Mouse (Mus musculus): ENCODE data around the gene Shank3. TPM values are rescaled to one million over a fixed set of nuclear protein-coding genes. Genes with fewer than 3 reads are reported as not detected.

The Shank3 gene
- total and polyA plus RNA-seq, 2 experiments from 2014 or later, result 12.6 to 63.2 TPM

DNA sequence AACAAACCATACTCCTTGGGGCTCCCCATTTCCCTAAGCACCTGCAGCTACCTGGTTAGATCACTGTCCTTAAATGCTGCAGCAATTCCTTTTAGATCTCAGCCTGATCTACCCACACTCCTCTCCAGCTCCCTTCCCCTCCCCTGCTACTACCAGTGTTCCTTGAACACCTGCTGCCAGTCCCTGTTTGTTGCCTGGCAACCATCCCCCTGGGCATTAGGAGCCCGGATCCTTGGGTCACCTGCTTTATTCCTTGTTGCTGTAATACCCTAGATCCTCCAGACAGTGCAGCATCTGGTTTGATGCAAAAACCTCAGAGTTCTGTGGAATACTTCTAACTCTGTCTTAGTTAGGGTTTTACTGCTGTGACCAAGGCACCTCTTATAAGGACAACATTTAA lies 34.4 kb upstream of the Shank3 start:
- no peaks in the 10 kb centered on the region for H3K4me1 ChIP-seq (ENCODE audit: insufficient read depth, low read length)
- peaks cover 28% of the 10 kb centered on the region for H3K36me3 ChIP-seq (ENCODE audit: insufficient read depth, low read length)
- H3K9ac ChIP-seq (replicated peaks; ENCODE audit: low read length, poor library complexity, severe bottlenecking), result no peak overlapping the region
- peak; percentile 78 for DNase-seq (ENCODE audit: low spot score)
- peak; percentile 23; the same call in 1 of the 2 replicates for TF ChIP-seq CTCF (IDR thresholded peaks at IDR 0.05)
- no peaks in the 10 kb centered on the region for H3K27me3 ChIP-seq (ENCODE audit: insufficient read depth, low read length)
- no peak overlapping the region for H3K4me3 ChIP-seq (ENCODE audit: low read depth, low read length)
- WGBS, result 6% methylated on average over 1 of the region's 1 CpGs
- no peak overlapping the region for H3K4me2 ChIP-seq (ENCODE audit: low read depth, low read length, poor library complexity, severe bottlenecking)
- no peaks in the 10 kb centered on the region for H3K9me3 ChIP-seq (ENCODE audit: low read length)
- H3K27ac ChIP-seq (ENCODE audit: low read depth, low read length), result peak overlapping the region; percentile 55
- peak; percentile 45; the same call in 1 of the 2 replicates for ATAC-seq (ENCODE audit: low FRiP score)

DNA sequence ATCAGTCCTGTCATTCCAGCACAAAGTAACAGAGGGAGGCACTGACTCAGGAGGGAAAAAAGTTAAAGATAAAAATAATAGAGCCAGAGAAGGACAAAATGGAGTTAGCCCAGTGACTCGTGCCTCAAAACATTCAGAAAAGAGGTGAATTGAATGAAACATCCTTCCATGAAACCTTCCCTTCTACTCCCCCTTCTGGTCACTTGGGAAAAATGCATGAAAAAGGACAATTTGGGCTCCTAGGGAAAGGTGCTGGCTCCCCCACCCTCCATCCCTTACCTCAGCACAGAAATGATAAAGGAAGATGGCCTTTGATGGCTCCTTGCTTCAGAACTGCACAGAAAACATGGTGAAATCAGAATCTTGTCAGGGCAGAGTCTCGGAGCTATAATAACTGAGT lies 30.8 kb upstream of the Shank3 start:
- Histone ChIP-seq H3K27ac (ENCODE audit: low read depth, low read length) (no peak overlapping the region), H3K36me3 (ENCODE audit: insufficient read depth, low read length) (peaks cover 8% of the 10 kb centered on the region; the same call in 1 of the 2 replicates), H3K4me3 (ENCODE audit: low read depth, low read length) (no peak overlapping the region), H3K4me1 (ENCODE audit: insufficient read depth, low read length) (no peaks in the 10 kb centered on the region), H3K4me2 (ENCODE audit: low read depth, low read length, poor library complexity, severe bottlenecking) (no peak overlapping the region), H3K9ac (replicated peaks; ENCODE audit: low read length, poor library complexity, severe bottlenecking) (no peak overlapping the region), H3K9me3 (ENCODE audit: low read length) (no peaks in the 10 kb centered on the region), H3K27me3 (ENCODE audit: insufficient read depth, low read length) (no peaks in the 10 kb centered on the region)
- TF ChIP-seq CTCF (IDR thresholded peaks at IDR 0.05), result peak; percentile 83
- 31% methylated on average over 2 of the region's 2 CpGs for WGBS
- ATAC-seq (ENCODE audit: low FRiP score) (no peak), DNase-seq (ENCODE audit: low spot score) (peak; percentile 68)

DNA sequence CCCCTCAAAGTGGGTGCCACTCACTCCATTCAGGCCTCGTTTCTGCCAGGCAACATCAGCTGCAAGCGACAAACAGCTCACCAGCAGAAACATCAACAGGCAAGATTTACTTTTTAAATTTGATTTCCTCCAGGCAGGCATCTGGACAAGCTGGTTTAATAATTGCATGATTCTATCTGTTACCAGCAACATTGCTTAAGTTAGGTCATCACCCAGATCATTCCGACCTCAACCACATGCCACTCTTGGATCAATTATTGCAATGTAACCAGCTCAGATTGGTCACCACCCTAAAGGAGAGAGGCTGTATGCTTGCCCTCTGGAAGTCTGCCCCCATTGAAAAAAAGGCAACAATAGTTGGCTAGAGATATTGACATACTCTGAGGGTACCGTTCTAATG lies 27.9 kb upstream of the Shank3 start:
- DNase-seq (ENCODE audit: low spot score) (no peak), ATAC-seq (ENCODE audit: low FRiP score) (no peak)
- 0 out of 2 replicates have a peak, but pooled peaks cover 3% of the 10 kb centered on the region for H3K36me3 ChIP-seq (ENCODE audit: insufficient read depth, low read length)
- no peaks in the 10 kb centered on the region for H3K9me3 ChIP-seq (ENCODE audit: low read length)
- H3K4me1 ChIP-seq (ENCODE audit: insufficient read depth, low read length), result peaks cover 11% of the 10 kb centered on the region
- H3K27me3 ChIP-seq (ENCODE audit: insufficient read depth, low read length), result no peaks in the 10 kb centered on the region
- H3K27ac ChIP-seq (ENCODE audit: low read depth, low read length), result no peak overlapping the region
- H3K4me2 ChIP-seq (ENCODE audit: low read depth, low read length, poor library complexity, severe bottlenecking), result no peak overlapping the region
- no peak overlapping the region for H3K9ac ChIP-seq (replicated peaks; ENCODE audit: low read length, poor library complexity, severe bottlenecking)
- no peak for TF ChIP-seq CTCF (IDR thresholded peaks at IDR 0.05)
- no peak overlapping the region for H3K4me3 ChIP-seq (ENCODE audit: low read depth, low read length)
- 82% methylated on average over 4 of the region's 4 CpGs for WGBS

DNA sequence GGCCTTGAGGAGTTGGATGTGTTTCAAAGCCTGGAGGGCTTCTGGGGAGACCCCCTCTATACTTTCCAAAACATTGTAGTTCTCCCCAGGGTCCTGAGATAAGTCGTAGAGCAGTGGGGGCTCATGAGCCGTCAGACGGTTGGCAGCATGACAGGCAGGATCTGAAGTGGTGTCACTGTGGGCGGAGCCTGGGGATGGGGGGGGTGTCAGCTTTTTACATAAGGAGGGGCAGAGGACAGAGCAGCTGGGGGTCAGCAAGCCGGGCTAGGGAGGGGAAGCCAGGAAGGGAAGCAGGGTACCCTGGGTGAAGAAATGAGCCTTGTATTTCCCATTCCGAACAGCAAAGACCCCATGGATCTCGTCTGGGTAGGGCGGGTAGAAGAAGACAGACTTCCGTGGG lies 26.1 kb upstream of the Shank3 start:
- TF ChIP-seq CTCF (IDR thresholded peaks at IDR 0.05), result no peak
- H3K4me3 ChIP-seq (ENCODE audit: low read depth, low read length), result no peak overlapping the region
- DNase-seq (ENCODE audit: low spot score) (no peak), ATAC-seq (ENCODE audit: low FRiP score) (no peak)
- 0 out of 2 replicates have a peak, but pooled peaks cover 3% of the 10 kb centered on the region for H3K36me3 ChIP-seq (ENCODE audit: insufficient read depth, low read length)
- H3K27me3 ChIP-seq (ENCODE audit: insufficient read depth, low read length), result no peaks in the 10 kb centered on the region
- WGBS, result 80% methylated on average over 9 of the region's 9 CpGs
- peaks cover 14% of the 10 kb centered on the region for H3K4me1 ChIP-seq (ENCODE audit: insufficient read depth, low read length)
- H3K27ac ChIP-seq (ENCODE audit: low read depth, low read length), result no peak overlapping the region
- H3K4me2 ChIP-seq (ENCODE audit: low read depth, low read length, poor library complexity, severe bottlenecking), result no peak overlapping the region
- H3K9ac ChIP-seq (replicated peaks; ENCODE audit: low read length, poor library complexity, severe bottlenecking), result no peak overlapping the region
- no peaks in the 10 kb centered on the region for H3K9me3 ChIP-seq (ENCODE audit: low read length)

DNA sequence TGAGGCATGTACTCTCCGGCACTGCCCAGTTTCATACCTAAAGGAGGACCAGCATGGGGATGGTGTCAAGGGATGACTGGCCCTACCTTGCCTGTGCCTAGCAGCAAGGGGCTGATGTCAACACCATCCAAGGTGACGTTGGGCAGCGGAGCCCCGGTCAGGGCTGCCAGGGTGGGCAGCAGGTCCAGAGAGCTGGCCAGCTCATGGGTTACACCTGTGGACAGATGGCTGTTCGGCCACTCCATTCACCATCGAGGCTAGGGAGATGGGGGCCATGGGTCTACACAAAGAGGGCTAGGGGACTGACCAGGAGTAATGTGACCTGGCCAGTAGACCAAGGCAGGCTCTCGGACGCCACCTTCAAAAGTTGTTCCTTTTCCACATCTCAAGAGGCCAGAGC lies 25.5 kb upstream of the Shank3 start:
- Histone ChIP-seq H3K4me3 (ENCODE audit: low read depth, low read length) (no peak overlapping the region), H3K36me3 (ENCODE audit: insufficient read depth, low read length) (0 out of 2 replicates have a peak, but pooled peaks cover 3% of the 10 kb centered on the region), H3K9me3 (ENCODE audit: low read length) (no peaks in the 10 kb centered on the region), H3K9ac (replicated peaks; ENCODE audit: low read length, poor library complexity, severe bottlenecking) (no peak overlapping the region), H3K4me1 (ENCODE audit: insufficient read depth, low read length) (peaks cover 14% of the 10 kb centered on the region), H3K4me2 (ENCODE audit: low read depth, low read length, poor library complexity, severe bottlenecking) (no peak overlapping the region), H3K27ac (ENCODE audit: low read depth, low read length) (no peak overlapping the region), H3K27me3 (ENCODE audit: insufficient read depth, low read length) (no peaks in the 10 kb centered on the region)
- TF ChIP-seq CTCF (IDR thresholded peaks at IDR 0.05), result no peak
- WGBS, result 96% methylated on average over 8 of the region's 8 CpGs
- ATAC-seq (ENCODE audit: low FRiP score) (no peak), DNase-seq (ENCODE audit: low spot score) (no peak)

DNA sequence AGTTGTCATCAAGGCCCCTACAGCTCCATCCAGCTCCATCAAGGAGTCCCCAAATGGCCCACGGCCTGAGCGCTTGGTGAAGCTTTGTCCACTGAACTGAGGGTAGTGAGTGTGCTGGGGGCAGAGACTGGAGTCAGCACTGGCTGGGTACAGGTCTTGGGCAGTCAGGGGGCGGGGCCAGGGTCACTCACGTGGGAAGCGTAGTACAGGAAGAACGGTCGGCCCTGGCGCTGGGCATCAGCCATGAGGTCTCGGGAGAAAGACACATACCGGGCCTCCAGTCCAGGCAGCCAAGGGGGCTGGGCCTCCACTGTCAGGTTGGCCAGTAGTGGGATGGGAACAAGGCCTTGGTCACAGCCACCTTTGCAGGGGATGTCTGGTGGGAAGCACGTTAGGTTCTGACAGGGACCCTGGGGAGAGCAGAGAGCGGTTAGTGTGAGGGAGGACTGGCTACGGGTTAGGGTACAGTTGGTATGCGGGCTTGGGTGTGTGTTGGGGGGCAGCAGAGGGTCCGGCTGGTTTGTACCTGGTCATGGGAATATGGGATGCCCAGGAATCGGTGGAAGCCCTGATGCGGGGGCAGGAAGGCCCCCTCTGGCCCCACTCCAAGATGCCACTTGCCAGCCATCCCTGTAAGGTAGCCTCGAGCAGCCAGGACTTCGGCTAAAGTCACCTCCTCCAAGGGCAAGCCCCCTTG lies 24.7 kb upstream of the Shank3 start:
- H3K9me3 ChIP-seq (ENCODE audit: low read length), result no peaks in the 10 kb centered on the region
- no peak for ATAC-seq (ENCODE audit: low FRiP score)
- no peak for DNase-seq (ENCODE audit: low spot score)
- no peak overlapping the region for H3K27ac ChIP-seq (ENCODE audit: low read depth, low read length)
- 0 out of 2 replicates have a peak, but pooled peaks cover 3% of the 10 kb centered on the region for H3K36me3 ChIP-seq (ENCODE audit: insufficient read depth, low read length)
- peak overlapping the region; percentile 69; the same call in 1 of the 2 replicates for H3K4me2 ChIP-seq (ENCODE audit: low read depth, low read length, poor library complexity, severe bottlenecking)
- TF ChIP-seq CTCF (IDR thresholded peaks at IDR 0.05), result no peak
- 90% methylated on average over 19 of the region's 19 CpGs for WGBS
- peaks cover 14% of the 10 kb centered on the region for H3K4me1 ChIP-seq (ENCODE audit: insufficient read depth, low read length)
- no peaks in the 10 kb centered on the region for H3K27me3 ChIP-seq (ENCODE audit: insufficient read depth, low read length)
- no peak overlapping the region for H3K4me3 ChIP-seq (ENCODE audit: low read depth, low read length)
- H3K9ac ChIP-seq (replicated peaks; ENCODE audit: low read length, poor library complexity, severe bottlenecking), result no peak overlapping the region
